Mouse (Mus musculus) hindbrain, embryonic 16.5 days (tissue): ENCODE measurements around the gene Ccdc87. TPM values are rescaled to one million over a fixed set of nuclear protein-coding genes. Genes with fewer than 3 reads are reported as not detected.
"Not testable (repeated sequence)": the region's sequence is repeated elsewhere in the genome, so short reads cannot be mapped to it uniquely, and the experiment has no call there.

ENCODE experiments used
- ATAC-seq: fragments of 200-750 bp; cut with Nextera tagmentation; 2 replicates; pipeline ENCODE4 v1.8.0; 2017; ENCODE audit warnings: moderate TSS enrichment, moderate library complexity
- H3K27ac ChIP-seq: fragments of 300-500 bp; sonication (generic); 2 replicates; pipeline ENCODE4 v1.5.1; 2014; ENCODE audit warnings: low read depth, mild to moderate bottlenecking, control low read depth, low read length, moderate library complexity
- H3K27me3 ChIP-seq: fragments of 300-500 bp; sonication (generic); replicated peaks from 2 replicates; pipeline ENCODE4 v1.6.1; 2014; ENCODE audit warnings: low read length; ENCODE audit not compliant: control insufficient read depth, insufficient read depth
- H3K36me3 ChIP-seq: fragments of 300-500 bp; sonication (generic); 2 replicates; pipeline ENCODE4 v1.6.1; 2014; ENCODE audit warnings: mild to moderate bottlenecking, low read length, moderate library complexity, mixed read lengths; ENCODE audit not compliant: control insufficient read depth, insufficient read depth
- H3K4me1 ChIP-seq: fragments of 300-500 bp; sonication (generic); 2 replicates; pipeline ENCODE4 v1.6.1; 2014; ENCODE audit warnings: low read depth, low read length; ENCODE audit not compliant: control insufficient read depth, insufficient read depth
- H3K4me2 ChIP-seq: fragments of 300-500 bp; sonication (generic); 2 replicates; pipeline ENCODE4 v1.6.1; 2014; ENCODE audit warnings: mild to moderate bottlenecking, low read length, control low read depth, moderate library complexity
- H3K4me3 ChIP-seq: fragments of 300-500 bp; sonication (generic); 2 replicates; pipeline ENCODE4 v1.5.1; 2014; ENCODE audit warnings: mild to moderate bottlenecking, low read length, control low read depth, moderate library complexity
- H3K9ac ChIP-seq: fragments of 300-500 bp; sonication (generic); 2 replicates; pipeline ENCODE4 v1.6.1; 2014; ENCODE audit warnings: low read depth, mild to moderate bottlenecking, control low read depth, low read length, moderate library complexity
- H3K9me3 ChIP-seq: fragments of 300-500 bp; sonication (generic); 2 replicates; pipeline ENCODE4 v1.6.1; 2014; ENCODE audit warnings: mild to moderate bottlenecking, low read length, moderate library complexity; ENCODE audit not compliant: control insufficient read depth
- WGBS: fragments of 180-500 bp; shearing (Covaris S2); extraction: QIAGEN DNeasy Blood & Tissue Kit; methylation state at CpG from one replicate; pipeline ENCODE4 v1.1.7; 2014; 5-methylcytosine and 5-hydroxymethylcytosine counted together
- polyA plus RNA-seq: library from polyadenylated mRNA; unstranded; fragments of >200 nt; fragmentation: Nextera tagmentation; extraction: Ambion mirVana; gene quantifications from 2 replicates; pipeline ENCODE4 v1.2.1, GENCODE M21; 2015

The Ccdc87 gene
- polyA plus RNA-seq, 1 experiment from 2014 or later, result 0.74 TPM

DNA sequence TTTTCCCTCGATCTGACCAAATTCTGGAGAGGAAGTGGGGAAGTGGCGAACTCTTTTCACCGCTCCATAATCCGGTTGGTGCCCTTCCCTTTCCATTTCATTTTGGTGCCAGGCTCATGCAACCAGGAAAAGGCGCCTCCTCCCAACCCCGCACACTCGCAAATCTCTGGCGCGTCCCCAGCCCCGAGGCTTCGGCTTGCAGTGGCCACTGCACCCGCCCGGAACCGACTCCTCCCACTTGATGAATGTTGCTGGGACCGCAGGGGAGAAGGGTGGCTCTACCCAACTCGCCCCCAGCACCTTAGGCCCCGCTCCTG, 28.5 kb upstream of the Ccdc87 start:
- H3K4me3 ChIP-seq, result peak overlapping the region; percentile 93
- no peaks in the 10 kb centered on the region; the same call in 1 of the 2 replicates for H3K9me3 ChIP-seq
- peaks cover 17% of the 10 kb centered on the region for H3K4me1 ChIP-seq
- no peaks in the 10 kb centered on the region for H3K27me3 ChIP-seq
- H3K4me2 ChIP-seq, result peak overlapping the region; percentile 94
- H3K9ac ChIP-seq, result peak overlapping the region; percentile 71
- H3K27ac ChIP-seq, result peak overlapping the region; percentile 97
- no peak; the same call in 1 of the 2 replicates for ATAC-seq
- WGBS, result 1% methylated on average over 15 of the region's 17 CpGs
- H3K36me3 ChIP-seq, result no peaks in the 10 kb centered on the region

- WGBS, result under 1% methylated on average over 83 of the region's 83 CpGs
These were observed 27.9 kb upstream of the Ccdc87 start, which contains the start of the genes Gm21992 and Rbm14 for GRCm38 (mm10) chr19:4811063-4811908. Gm21992 (minus strand) TSS chr19:4811612. Rbm14 (minus strand) TSS chr19:4811634.

GRCm38 (mm10) chr19:4811909-4812242, 27.3 kb upstream of the Ccdc87 start:
- no peaks in the 10 kb centered on the region for H3K27me3 ChIP-seq
- peak overlapping the region; percentile 97 for H3K27ac ChIP-seq
- peak overlapping the region; percentile 71 for H3K9ac ChIP-seq
- H3K4me1 ChIP-seq, result peaks cover 17% of the 10 kb centered on the region
- WGBS, result 4% methylated on average over 12 of the region's 12 CpGs
- peak; percentile 48 for ATAC-seq
- H3K9me3 ChIP-seq, result no peaks in the 10 kb centered on the region; the same call in 1 of the 2 replicates
- peak overlapping the region; percentile 67 for H3K4me2 ChIP-seq
- H3K36me3 ChIP-seq, result no peaks in the 10 kb centered on the region
- H3K4me3 ChIP-seq, result peak overlapping the region; percentile 93

More at GRCm38 (mm10) chr19:4811063-4811908, 27.9 kb upstream of the Ccdc87 start, which contains the start of the genes Gm21992 and Rbm14:
- Histone ChIP-seq H3K27me3 (no peaks in the 10 kb centered on the region), H3K4me3 (peak within 1 kb of the TSS; percentile 93), H3K36me3 (no peaks in the 10 kb centered on the region), H3K27ac (peak within 1 kb of the TSS; percentile 97), H3K9me3 (no peaks in the 10 kb centered on the region; the same call in 1 of the 2 replicates), H3K9ac (peak within 1 kb of the TSS; percentile 71), H3K4me1 (peaks cover 17% of the 10 kb centered on the region), H3K4me2 (peak within 1 kb of the TSS; percentile 94)
- peak; percentile 99 for ATAC-seq

- not testable (repeated sequence) for H3K36me3 ChIP-seq, H3K9me3 ChIP-seq, H3K27me3 ChIP-seq, H3K27ac ChIP-seq, ATAC-seq
- Histone ChIP-seq H3K4me2 (peak overlapping the region; percentile 67), H3K9ac (peak overlapping the region; percentile 71), H3K4me3 (peak overlapping the region; percentile 93), H3K4me1 (peaks cover 17% of the 10 kb centered on the region)
- WGBS, result 78% methylated on average over 8 of the region's 8 CpGs
These were observed 26.7 kb upstream of the Ccdc87 start for GRCm38 (mm10) chr19:4812334-4812949.

DNA sequence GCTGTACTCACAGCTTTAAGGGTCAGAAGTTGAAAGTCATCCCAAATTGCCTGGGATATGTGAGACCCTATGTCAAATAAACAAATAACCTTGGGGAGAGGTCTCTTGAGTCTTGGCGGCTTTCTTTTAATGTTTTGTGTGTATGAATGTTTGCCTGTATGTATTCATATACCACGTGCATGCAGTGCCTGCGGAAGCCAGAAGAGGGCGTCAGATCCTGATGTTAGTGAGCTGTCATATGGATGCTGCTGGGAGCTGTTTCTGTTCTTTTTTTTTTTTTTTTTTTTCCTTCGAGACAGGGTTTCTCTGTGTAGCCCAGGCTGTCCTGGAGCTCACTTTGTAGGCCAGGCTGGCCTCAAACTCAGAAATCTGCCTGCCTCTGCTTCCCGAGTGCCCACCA, 26.2 kb upstream of the Ccdc87 start:
- H3K36me3 ChIP-seq, result no peaks in the 10 kb centered on the region
- no peak overlapping the region for H3K9ac ChIP-seq
- no peaks in the 10 kb centered on the region; the same call in 1 of the 2 replicates for H3K9me3 ChIP-seq
- no peak for ATAC-seq
- H3K4me1 ChIP-seq, result peaks cover 17% of the 10 kb centered on the region
- H3K4me2 ChIP-seq, result no peak overlapping the region
- no peak overlapping the region for H3K27ac ChIP-seq
- 83% methylated on average over 5 of the region's 6 CpGs for WGBS
- H3K4me3 ChIP-seq, result no peak overlapping the region
- no peaks in the 10 kb centered on the region for H3K27me3 ChIP-seq

DNA sequence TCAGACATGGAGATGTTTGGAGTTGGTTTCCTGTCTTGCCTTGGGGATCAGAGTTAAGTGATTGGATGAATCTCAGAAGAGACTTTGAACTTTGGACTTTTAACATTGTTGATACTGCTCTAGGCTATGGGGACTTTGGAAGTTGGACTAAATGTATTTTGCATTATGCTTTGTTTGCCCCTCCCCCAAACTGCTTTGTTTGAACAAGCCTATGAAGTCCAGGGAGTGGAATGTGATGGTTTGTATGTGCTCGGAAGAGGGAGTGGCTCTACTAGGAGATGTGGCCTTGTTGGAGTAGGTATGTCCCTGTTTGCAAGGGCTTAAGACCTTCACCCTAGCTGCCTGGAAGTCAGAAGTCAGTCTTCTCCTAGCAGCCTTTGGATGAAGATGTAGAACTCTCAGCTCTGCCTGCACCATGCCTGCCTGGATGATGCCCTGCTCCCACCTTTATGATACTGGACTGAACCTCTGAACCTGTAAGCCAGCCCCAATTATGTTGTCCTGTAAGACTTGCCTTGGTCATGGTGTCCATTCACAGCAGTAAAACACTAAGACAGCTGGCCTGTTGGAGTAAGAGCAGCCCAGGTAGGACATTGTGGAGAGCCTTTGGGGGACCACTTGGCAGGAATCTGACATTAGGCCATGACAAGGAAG, 21.9 kb upstream of the Ccdc87 start:
- Histone ChIP-seq H3K27ac (no peak overlapping the region), H3K9ac (no peak overlapping the region), H3K4me3 (no peak overlapping the region), H3K27me3 (no peaks in the 10 kb centered on the region), H3K36me3 (no peaks in the 10 kb centered on the region), H3K4me1 (no peaks in the 10 kb centered on the region), H3K9me3 (no peaks in the 10 kb centered on the region; the same call in 1 of the 2 replicates), H3K4me2 (no peak overlapping the region)
- WGBS, result 71% methylated on average over 1 of the region's 1 CpGs
- no peak for ATAC-seq

DNA sequence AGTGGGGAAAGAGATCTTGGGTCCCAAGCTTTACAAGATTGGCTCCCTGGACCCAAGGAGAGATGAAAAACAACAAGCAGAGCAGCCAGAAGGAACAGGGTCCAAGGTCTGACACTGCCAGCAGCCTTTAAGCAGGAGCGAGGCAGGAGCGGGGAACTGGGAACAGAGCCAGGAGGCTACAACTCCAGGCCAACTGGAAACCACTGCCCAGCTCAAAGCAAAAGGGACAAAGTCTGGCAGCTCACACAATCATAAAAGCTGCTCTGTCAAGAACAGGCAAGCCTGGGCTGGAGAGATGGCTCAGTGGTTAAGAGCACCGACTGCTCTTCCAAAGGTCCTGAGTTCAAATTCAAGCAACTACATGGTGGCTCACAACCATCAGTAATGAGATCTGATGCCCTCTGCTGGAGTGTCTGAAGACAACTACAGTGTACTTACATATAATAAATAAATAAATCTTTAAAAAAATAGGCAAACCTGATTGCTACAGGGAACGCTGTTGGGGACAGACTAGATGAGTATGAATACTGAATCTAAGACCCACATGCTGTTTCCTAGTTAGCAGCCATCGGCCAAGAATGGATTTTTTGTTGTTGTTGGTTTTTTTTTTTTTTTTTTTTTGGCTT, 18.4 kb upstream of the Ccdc87 start:
- ATAC-seq, result peak; percentile 92
- Histone ChIP-seq H3K4me1 (no peaks in the 10 kb centered on the region), H3K27me3 (no peaks in the 10 kb centered on the region), H3K4me3 (no peak overlapping the region), H3K9me3 (no peaks in the 10 kb centered on the region), H3K9ac (no peak overlapping the region), H3K4me2 (no peak overlapping the region), H3K36me3 (no peaks in the 10 kb centered on the region), H3K27ac (no peak overlapping the region)
- WGBS, result 66% methylated on average over 5 of the region's 5 CpGs

DNA sequence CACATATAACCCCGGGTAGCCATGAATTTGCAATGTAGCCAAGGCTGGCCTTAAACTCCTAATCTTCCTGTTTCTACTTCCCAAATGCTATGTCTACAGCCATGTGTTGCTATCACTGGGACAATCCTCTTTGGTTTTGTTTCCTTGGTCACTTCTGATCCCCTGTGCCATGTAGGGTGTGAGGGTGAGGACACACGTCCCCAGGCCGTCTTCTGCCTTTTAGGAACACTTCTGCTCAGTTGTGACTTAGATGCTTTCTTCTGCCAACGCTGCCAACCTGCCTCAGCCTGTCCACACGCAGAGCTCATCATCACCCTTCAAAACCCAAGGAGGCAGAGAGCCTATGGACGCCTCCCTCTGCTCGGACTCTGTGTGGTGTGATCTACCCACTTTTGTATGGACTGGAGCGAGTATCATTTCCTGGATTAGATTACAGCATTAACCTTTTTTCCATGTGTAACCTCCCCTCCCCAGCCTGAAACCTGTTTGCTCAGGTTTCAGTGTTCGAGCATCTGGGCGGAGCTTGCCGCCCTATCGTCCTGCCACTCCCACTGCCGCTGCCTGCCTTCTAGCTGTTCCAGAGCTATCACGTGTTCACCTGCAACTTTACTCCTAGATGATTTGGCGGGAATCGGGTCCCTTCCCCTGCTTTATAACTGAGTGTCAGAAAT, 10.6 kb upstream of the Ccdc87 start:
- no peak overlapping the region for H3K4me3 ChIP-seq
- no peak overlapping the region for H3K4me2 ChIP-seq
- H3K4me1 ChIP-seq, result no peaks in the 10 kb centered on the region
- 66% methylated on average over 16 of the region's 16 CpGs for WGBS
- H3K36me3 ChIP-seq, result 0 out of 2 replicates have a peak, but pooled peaks cover 3% of the 10 kb centered on the region
- H3K9ac ChIP-seq, result no peak overlapping the region
- H3K27me3 ChIP-seq, result no peaks in the 10 kb centered on the region
- H3K9me3 ChIP-seq, result no peaks in the 10 kb centered on the region
- ATAC-seq, result no peak
- H3K27ac ChIP-seq, result no peak overlapping the region
